Mouse (Mus musculus) lung, adult 2 months (tissue): Measurements from ENCODE around the gene Ncoa7. TPM values are rescaled to one million over a fixed set of nuclear protein-coding genes. Genes with fewer than 3 reads are reported as not detected.
"Not testable (repeated sequence)": the region's sequence is repeated elsewhere in the genome, so short reads cannot be mapped to it uniquely, and the experiment has no call there.

ENCODE experiments used
- DNase-seq: peaks from one replicate; pipeline ENCODE4 v3.0.0; 2022
- H3K4me1 ChIP-seq: fragments of 200-500 bp; 2 replicates; pipeline ENCODE4 v1.6.1; 2011; ENCODE audit warnings: low read length; ENCODE audit not compliant: control insufficient read depth, insufficient read depth
- H3K4me3 ChIP-seq: fragments of 200-500 bp; replicated peaks from 2 replicates; pipeline ENCODE3; 2011; ENCODE audit warnings: low read depth, mild to moderate bottlenecking, control low read depth, low read length; ENCODE audit errors: extremely low read depth
- CTCF ChIP-seq: fragments of 200-500 bp; IDR thresholded peaks from 2 replicates; pipeline ENCODE4 v1.5.1; 2011; ENCODE audit warnings: mild to moderate bottlenecking, low read length, control low read depth; ENCODE audit not compliant: insufficient read depth
- POLR2A ChIP-seq: fragments of 200-500 bp; IDR thresholded peaks from 2 replicates; pipeline ENCODE4 v1.6.1; 2011; ENCODE audit warnings: low read depth, mild to moderate bottlenecking, control low read depth, low read length, borderline replicate concordance; ENCODE audit errors: extremely low read depth
- WGBS: fragments of 180-500 bp; shearing (Covaris S2); methylation state at CpG from one replicate; pipeline ENCODE4 v1.1.7; 2018; 5-methylcytosine and 5-hydroxymethylcytosine counted together
- polyA plus RNA-seq: library from polyadenylated mRNA; depleted of rRNA; stranded (reverse); fragments of >200 nt; gene quantifications from 2 replicates; pipeline ENCODE4 v1.2.3, GENCODE M21; 2012

The Ncoa7 gene
- polyA plus RNA-seq, 1 experiment = 4.6 TPM

DNA sequence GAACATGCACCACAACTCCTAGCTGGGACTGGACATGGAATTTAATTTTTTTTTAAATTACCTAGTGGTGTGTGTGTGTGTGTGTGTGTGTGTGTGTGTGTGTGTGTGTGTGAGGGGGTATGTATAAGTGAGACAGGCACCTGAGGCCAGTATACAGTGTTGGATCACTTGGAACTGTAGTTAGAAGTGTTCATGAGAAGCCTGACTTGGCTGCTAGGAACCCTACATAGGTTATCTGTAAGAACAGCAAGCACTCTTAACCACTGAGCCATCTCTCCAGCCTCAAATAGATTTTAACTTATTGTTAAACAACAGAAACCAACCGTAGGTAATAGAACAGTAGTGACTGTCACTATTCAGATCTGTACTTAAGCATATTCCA lies 14.8 kb downstream of the Ncoa7 start:
- WGBS = 94% methylated on average over 1 of the region's 1 CpGs
- no peak overlapping the region for H3K4me3 ChIP-seq
- peaks cover 2% of the 10 kb centered on the region; the same call in 1 of the 2 replicates for H3K4me1 ChIP-seq
- no peak for DNase-seq
- no peak for TF ChIP-seq POLR2A
- no peak for TF ChIP-seq CTCF

DNA sequence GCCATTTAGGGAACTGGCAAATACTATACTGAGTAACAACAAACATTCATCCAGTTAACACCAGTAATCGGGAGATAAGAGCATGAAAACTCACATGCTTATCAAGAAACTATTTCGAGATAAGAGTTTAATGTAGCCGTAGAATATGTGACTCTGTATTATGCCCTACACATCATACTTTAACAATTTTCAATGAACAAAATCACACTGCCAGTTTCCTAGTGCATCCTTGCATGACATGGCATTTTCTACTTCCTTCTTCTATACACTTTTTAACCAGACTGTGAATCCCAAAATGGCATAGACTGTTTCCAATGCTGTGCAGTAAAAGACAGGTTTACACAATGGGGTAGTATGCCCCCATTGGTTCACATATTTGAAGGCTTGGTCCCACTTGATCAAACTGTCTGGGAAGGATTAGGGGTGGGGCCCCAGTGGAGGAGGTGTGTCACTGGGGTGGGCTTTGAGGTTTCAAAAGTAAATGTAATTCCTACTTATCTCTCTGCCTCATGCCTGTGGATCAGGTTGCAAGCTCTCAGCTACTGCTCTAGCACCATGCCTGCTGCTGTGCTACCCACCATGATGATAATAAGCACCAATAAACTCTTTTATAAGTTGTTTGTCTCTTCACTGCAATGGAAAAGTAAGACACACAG lies 15.3 kb downstream of the Ncoa7 start:
- H3K4me3 ChIP-seq = no peak overlapping the region
- peaks cover 2% of the 10 kb centered on the region; the same call in 1 of the 2 replicates for H3K4me1 ChIP-seq
- WGBS = 62% methylated on average over 3 of the region's 3 CpGs
- TF ChIP-seq CTCF = no peak
- no peak for TF ChIP-seq POLR2A
- DNase-seq = no peak

DNA sequence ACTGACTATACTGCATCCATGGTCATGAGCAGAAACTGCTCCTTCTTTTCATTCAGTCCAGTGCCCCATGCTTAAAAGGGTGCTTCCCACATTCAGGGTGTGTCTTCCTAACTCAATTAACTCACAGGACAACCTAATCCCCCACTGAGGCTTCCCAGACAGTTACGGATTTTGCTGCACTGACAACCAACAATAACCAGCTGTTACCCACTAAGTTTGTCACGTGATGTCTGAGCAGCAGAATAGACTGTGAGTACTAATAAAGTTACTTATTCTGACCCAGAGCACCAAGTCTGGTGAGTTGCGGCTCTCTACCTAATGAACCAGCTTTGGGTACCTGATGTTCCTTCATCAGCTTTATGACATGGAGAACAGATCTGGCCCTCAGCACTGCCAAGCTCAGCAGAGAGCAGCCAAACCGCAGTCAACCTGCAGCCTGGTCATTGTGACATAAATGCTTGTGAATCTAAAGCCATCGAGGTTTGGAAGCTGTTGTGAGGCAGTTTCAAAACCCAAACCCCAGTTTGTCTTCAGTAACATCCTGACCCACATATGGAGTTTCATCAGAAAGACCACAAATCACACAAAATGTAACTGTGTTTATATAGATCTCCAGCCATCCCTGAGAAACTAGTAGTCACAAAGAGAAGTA lies 16.9 kb downstream of the Ncoa7 start:
- Histone ChIP-seq H3K4me3 (no peak overlapping the region), H3K4me1 (peaks cover 2% of the 10 kb centered on the region; the same call in 1 of the 2 replicates)
- TF ChIP-seq POLR2A = no peak
- 82% methylated on average over 5 of the region's 5 CpGs for WGBS
- DNase-seq = no peak

DNA sequence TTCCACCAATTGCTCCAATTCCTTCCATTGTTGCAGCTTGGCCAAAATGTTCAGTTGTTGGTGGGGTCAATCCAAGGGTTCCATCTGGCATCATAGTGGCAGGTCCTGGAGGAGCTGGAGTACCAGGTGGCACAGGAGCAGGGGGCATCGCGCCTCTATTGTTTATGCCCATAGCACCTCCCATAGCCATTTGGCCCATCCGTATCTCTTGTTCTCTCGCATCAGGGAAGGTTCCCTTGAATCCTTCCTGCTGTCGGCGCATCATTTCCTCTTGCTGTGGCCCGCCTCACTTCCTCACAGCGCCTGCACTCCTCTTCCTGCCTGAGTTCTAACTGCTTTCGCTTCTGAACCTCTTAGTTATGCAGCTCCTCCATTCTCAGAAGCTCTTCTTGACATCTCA lies 22.2 kb downstream of the Ncoa7 start:
- WGBS = 86% methylated on average over 9 of the region's 9 CpGs
- H3K4me3 ChIP-seq, DNase-seq, H3K4me1 ChIP-seq: not testable (repeated sequence)

DNA sequence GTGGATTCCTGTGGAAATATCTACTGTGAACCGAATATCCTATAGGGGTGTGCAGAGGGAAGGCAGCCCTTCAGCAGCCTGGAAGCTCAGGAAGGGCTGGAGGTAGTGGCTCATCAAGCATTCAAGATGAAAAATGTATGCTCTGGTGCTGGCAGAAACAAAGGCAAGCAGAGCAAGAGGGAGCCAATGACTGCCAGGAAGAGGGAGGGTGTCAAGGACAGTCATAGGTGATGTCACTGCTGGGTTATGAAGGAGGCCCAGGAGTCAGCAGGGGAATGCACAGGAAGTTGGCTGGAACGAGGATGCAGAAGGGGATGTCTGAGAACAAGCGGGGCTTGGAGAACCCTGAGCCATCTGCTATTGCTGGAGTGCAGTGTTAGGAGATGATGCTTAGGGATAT lies 24.9 kb downstream of the Ncoa7 start:
- no peak overlapping the region for H3K4me3 ChIP-seq
- no peak for DNase-seq
- H3K4me1 ChIP-seq = peaks cover 4% of the 10 kb centered on the region; the same call in 1 of the 2 replicates
- TF ChIP-seq CTCF (no peak), POLR2A (no peak)
- WGBS = 30% methylated on average over 3 of the region's 3 CpGs

DNA sequence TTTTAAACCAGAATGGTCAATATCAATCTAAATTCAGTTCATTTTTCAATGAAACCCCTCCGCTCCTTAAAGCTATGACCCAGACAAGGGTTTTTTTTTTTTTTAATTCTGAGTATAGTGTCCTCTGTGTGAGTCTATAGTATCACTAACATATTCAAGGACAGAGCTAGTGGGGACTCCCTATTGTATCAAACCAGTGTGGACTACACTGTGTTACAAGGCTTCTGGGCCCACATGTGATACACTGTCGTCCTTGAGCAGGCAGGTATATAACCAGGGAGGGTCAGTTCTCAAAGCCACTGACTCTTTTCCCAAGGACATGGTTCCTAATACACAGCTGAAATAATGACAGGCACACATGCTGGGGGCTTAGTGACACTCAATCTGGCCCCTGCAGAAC lies 27.1 kb downstream of the Ncoa7 start:
- 83% methylated on average over 2 of the region's 2 CpGs for WGBS
- no peak for DNase-seq
- no peak for TF ChIP-seq CTCF
- TF ChIP-seq POLR2A = no peak
- Histone ChIP-seq H3K4me1 (peaks cover 8% of the 10 kb centered on the region), H3K4me3 (no peak overlapping the region)

DNA sequence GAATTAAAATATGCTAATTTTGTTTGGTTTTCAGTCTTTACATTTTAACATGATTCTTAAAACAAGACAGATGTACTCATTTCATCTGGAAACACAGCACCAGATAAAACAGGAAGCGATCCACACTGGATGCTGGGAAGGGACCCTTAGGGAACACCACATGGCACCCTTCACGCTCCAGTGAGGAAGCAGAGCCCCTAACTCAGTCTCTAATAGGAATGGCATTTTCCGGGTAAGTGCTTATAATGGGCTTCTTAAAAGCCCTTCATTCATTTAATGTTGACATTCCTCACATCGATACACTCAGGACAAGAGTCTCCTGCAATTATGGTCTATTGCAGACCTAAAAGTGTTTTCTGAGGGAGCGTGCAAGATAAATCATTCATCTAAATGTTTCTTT lies 27.6 kb downstream of the Ncoa7 start:
- 66% methylated on average over 5 of the region's 5 CpGs for WGBS

DNA sequence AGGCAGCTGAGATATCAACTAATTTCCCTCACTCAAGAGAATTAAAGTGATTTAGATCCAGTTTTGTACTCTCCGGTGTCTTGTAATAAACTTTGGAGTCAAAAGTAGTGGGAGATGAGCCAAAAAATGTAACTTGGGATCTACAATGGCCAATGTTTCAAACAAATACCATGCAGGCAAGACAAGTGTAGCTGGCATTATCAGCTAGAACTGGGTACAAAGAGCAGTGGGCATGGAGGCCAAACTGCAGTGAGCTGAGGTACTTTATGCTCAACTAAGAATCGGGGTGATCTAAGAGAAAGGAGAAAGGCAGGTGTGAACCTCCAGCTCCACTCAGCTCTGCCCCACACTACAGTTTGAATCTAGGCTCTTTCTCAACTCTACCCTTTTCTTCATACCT lies 28.7 kb downstream of the Ncoa7 start:
- DNase-seq = no peak
- H3K4me1 ChIP-seq = peaks cover 8% of the 10 kb centered on the region
- 69% methylated on average over 2 of the region's 2 CpGs for WGBS
- no peak overlapping the region for H3K4me3 ChIP-seq
- TF ChIP-seq CTCF = no peak
- TF ChIP-seq POLR2A = no peak

More for the DNA sequence above, 27.6 kb downstream of the Ncoa7 start:
- H3K4me3 ChIP-seq = no peak overlapping the region
- DNase-seq = no peak
- TF ChIP-seq CTCF = no peak
- TF ChIP-seq POLR2A = no peak
- H3K4me1 ChIP-seq = peaks cover 8% of the 10 kb centered on the region

DNA sequence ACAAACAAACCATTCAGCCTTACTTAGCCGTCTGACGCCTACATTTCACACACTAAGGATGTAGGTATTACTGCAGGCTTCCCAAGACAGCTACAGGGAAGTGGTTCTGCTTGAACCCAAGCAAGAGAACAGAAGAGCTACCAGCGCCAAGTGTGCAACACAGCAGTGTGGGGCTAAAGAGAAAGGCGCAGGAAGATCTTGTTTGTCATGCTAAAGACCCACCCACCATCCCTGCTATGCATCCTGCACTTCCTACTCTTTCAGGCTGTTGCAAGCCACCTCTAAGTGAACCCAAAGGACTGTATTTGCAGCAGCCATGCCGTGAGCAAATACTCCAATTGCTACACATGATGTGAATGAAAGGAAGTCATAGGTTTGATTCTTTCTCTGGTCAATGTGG lies 29.9 kb downstream of the Ncoa7 start:
- Histone ChIP-seq H3K4me1 (peaks cover 9% of the 10 kb centered on the region), H3K4me3 (no peak overlapping the region)
- DNase-seq = no peak
- TF ChIP-seq POLR2A = no peak
- TF ChIP-seq CTCF = no peak
- 81% methylated on average over 5 of the region's 5 CpGs for WGBS

DNA sequence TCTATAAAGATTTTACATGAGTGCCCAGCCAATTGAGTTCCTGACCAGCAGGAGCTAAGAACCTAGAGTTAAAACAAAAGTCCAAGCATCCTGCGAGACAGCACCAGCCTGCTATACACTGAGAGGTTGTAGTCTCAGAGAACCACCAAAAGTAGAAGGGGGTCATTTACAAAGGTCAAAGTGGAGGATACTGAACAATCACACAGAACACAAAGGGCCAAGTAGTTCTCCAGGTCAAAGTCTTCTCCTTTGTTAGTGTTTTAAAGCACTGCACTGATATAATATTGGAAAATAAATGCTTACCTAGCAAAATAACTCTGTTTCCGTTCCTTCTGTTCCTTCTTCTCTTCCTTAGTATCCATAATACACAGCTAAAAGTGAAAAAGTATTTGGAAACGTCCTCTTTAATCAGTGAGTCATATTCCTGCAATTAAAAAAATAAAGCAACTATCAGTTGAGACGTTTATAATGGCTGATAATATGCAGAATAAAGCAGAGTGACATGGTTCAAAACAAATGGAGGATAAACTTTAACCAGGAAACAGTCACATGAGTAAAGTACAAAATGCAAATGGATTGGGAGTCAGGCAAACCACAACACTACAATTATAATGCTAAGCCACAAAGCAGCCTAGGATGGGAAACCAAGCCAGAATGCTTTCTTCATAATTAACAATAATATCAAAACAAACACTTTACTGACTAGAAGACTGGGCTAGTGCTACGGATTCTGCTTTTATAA lies 31.5 kb downstream of the Ncoa7 start:
- 58% methylated on average over 5 of the region's 5 CpGs for WGBS
- no peak for DNase-seq
- no peak overlapping the region for H3K4me3 ChIP-seq
- H3K4me1 ChIP-seq = peaks cover 10% of the 10 kb centered on the region
- TF ChIP-seq POLR2A = no peak
- no peak for TF ChIP-seq CTCF
